Mouse (Mus musculus) liver, adult 2 months (tissue): Measurements from ENCODE around the gene Ang4.
"Not testable (repeated sequence)": the region's sequence is repeated elsewhere in the genome, so short reads cannot be mapped to it uniquely, and the experiment has no call there.

ENCODE experiments used
- CTCF ChIP-seq: fragments of 200-500 bp; IDR thresholded peaks from 2 replicates; pipeline ENCODE4 v1.5.1; 2011; ENCODE audit warnings: low read depth, low read length, control low read depth
- POLR2A ChIP-seq: fragments of 200-500 bp; IDR thresholded peaks from 2 replicates; pipeline ENCODE4 v1.6.1; 2011; ENCODE audit warnings: low read length, control low read depth; ENCODE audit not compliant: insufficient read depth; ENCODE audit errors: extremely low read depth

- TF ChIP-seq POLR2A, CTCF: not testable (repeated sequence)
Observed at GRCm38 (mm10) chr14:51771378-51771777, 2.0 kb downstream of the Ang4 start.
